Mouse (Mus musculus) left cerebral cortex, adult 6 months (tissue): ENCODE data around the gene Pla2g4c. TPM values are rescaled to one million over a fixed set of nuclear protein-coding genes. Genes with fewer than 3 reads are reported as not detected.

ENCODE experiments used
- long read RNA-seq, 2 experiments: library from polyadenylated mRNA; unstranded; transcript quantifications; one replicate each; pipeline ENCODE4 v2.0.0; 2019 to 2020
- polyA plus RNA-seq: library from polyadenylated mRNA; unstranded; fragments of <200 nt; fragmentation: Nextera tagmentation; gene quantifications from 2 replicates; pipeline ENCODE4 v1.2.3, GENCODE M21; 2021

Gene Pla2g4c
- not detected in 2 replicates for polyA plus RNA-seq
- long read RNA-seq, experiment 1, result 0 reads
- long read RNA-seq, experiment 2, partial matches to known transcripts, result 0 of 8 reads
- long read RNA-seq, experiment 2, other reads (novel, unspliced or antisense), result 8 of 8 reads

GRCm38 (mm10) chr7:13324316-13324715, at the start of gene Pla2g4c:
TSS of gene Pla2g4c (plus strand) at chr7:13324655.

GRCm38 (mm10) chr7:13277081-13277480, 47.4 kb upstream of the Pla2g4c start, which contains the start of gene Lig1:
TSS of gene Lig1 (plus strand) at chr7:13277283.

GRCm38 (mm10) chr7:13278308-13278891, 46.1 kb upstream of the Pla2g4c start, which contains the start of gene Zswim9:
TSS of gene Zswim9 (minus strand) at chr7:13278721.

GRCm38 (mm10) chr7:13397832-13398231, 73.4 kb downstream of the Pla2g4c start, which contains the start of gene Cabp5:
TSS of gene Cabp5 (plus strand) at chr7:13398132.

Other genes starting within 250 kb of the Pla2g4c start
- gene Vmn1r85, start 229.5 kb upstream of the Pla2g4c start, polyA plus RNA-seq, result not detected in 2 replicates
- not detected in 2 replicates for gene Vmn1r86, start 204.7 kb upstream of the Pla2g4c start, polyA plus RNA-seq
- gene Vmn1r87, start 184.5 kb upstream of the Pla2g4c start, polyA plus RNA-seq, result not detected in 2 replicates
- not detected in 2 replicates for gene Vmn1r88, start 165.1 kb upstream of the Pla2g4c start, polyA plus RNA-seq
- gene Vmn1r89, start 111.6 kb upstream of the Pla2g4c start, polyA plus RNA-seq, result not detected in 2 replicates
- 5.8 and 6.2 TPM in 2 replicates for gene Lig1, start 47.4 kb upstream of the Pla2g4c start, polyA plus RNA-seq
- 3.3 and 3.5 TPM in 2 replicates for gene Zswim9, start 45.9 kb upstream of the Pla2g4c start, polyA plus RNA-seq
- gene Cabp5, start 73.5 kb downstream of the Pla2g4c start, polyA plus RNA-seq, result 0.11 and 0.18 TPM in 2 replicates
- gene Bsph1, start 126.2 kb downstream of the Pla2g4c start, polyA plus RNA-seq, result not detected in 2 replicates
- not detected in 2 replicates for gene Bsph2, start 246.4 kb downstream of the Pla2g4c start, polyA plus RNA-seq